Mouse (Mus musculus) CH12.LX (cell line): ENCODE data around the gene Ddx41. TPM values are rescaled to one million over a fixed set of nuclear protein-coding genes. Genes with fewer than 3 reads are reported as not detected.

Experiments used
- DNase-seq: peaks from one replicate; pipeline ENCODE4 v3.0.0-alpha.2; 2013; ENCODE audit errors: extremely low read depth
- H3K27ac ChIP-seq: 2 replicates; pipeline ENCODE4 v1.5.1; 2012; ENCODE audit warnings: low read depth, mild to moderate bottlenecking, control low read depth, moderate library complexity; ENCODE audit not compliant: insufficient read depth
- H3K27me3 ChIP-seq: replicated peaks from 2 replicates; pipeline ENCODE3; 2012; ENCODE audit warnings: inconsistent platforms
- H3K36me3 ChIP-seq, 2 experiments: replicated peaks in 1 of 2; 2 replicates each; pipeline versions ENCODE3 to v1.6.1; 2012; ENCODE audit warnings: inconsistent platforms in 1 of 2, low read length in 1 of 2, mild to moderate bottlenecking in 1 of 2, mixed read lengths in 1 of 2, moderate library complexity in 1 of 2; ENCODE audit not compliant: control insufficient read depth in 1 of 2, insufficient read depth in 1 of 2
- H3K4me1 ChIP-seq, 2 experiments: 2 replicates each; pipeline ENCODE4 v1.6.1; 2012; ENCODE audit warnings: inconsistent platforms in 1 of 2, moderate library complexity in 1 of 2; ENCODE audit not compliant: insufficient read depth in 2 of 2, control insufficient read depth in 1 of 2
- H3K4me2 ChIP-seq: 2 replicates; pipeline ENCODE4 v1.6.1; 2012; ENCODE audit warnings: low read depth, mild to moderate bottlenecking, control low read depth; ENCODE audit not compliant: poor library complexity, insufficient read depth, severe bottlenecking
- H3K4me3 ChIP-seq, 3 experiments: fragments of 150-350 bp in 1 of 3; sonication (generic) in 1 of 3; replicated peaks in 1 of 3; 2 replicates each; pipeline versions ENCODE3 to v1.5.1; 2011 to 2012; ENCODE audit warnings: low read depth in 2 of 3, low read length in 2 of 3, mild to moderate bottlenecking in 2 of 3, moderate library complexity in 2 of 3, control low read depth in 1 of 3, improper control_type of control experiment in 1 of 3, inconsistent platforms in 1 of 3, mixed read lengths in 1 of 3; ENCODE audit not compliant: poor library complexity in 1 of 3
- H3K79me2 ChIP-seq: replicated peaks from 2 replicates; pipeline ENCODE4 v1.6.1; 2012; ENCODE audit warnings: mild to moderate bottlenecking, moderate library complexity; ENCODE audit not compliant: control insufficient read depth, poor library complexity, insufficient read depth, severe bottlenecking; ENCODE audit errors: extremely low read depth
- H3K9ac ChIP-seq: 2 replicates; pipeline ENCODE4 v1.6.1; 2012; ENCODE audit warnings: low read depth, mild to moderate bottlenecking, control low read depth, moderate library complexity; ENCODE audit not compliant: insufficient read depth
- H3K9me3 ChIP-seq: replicated peaks from 2 replicates; pipeline ENCODE3; 2012; ENCODE audit warnings: low read length, inconsistent platforms, mixed read lengths
- BHLHE40 ChIP-seq: IDR thresholded peaks from 2 replicates; pipeline ENCODE4 v1.6.1; 2011; ENCODE audit warnings: mild to moderate bottlenecking, low read depth, low read length, improper control_type of control experiment
- CHD1 ChIP-seq: IDR thresholded peaks from 2 replicates; pipeline ENCODE4 v1.6.1; 2012; ENCODE audit warnings: low read depth, low read length, improper control_type of control experiment, inconsistent platforms
- EP300 ChIP-seq: IDR thresholded peaks from 2 replicates; pipeline ENCODE4 v1.6.1; 2011; ENCODE audit warnings: low read length, improper control_type of control experiment
- ETS1 ChIP-seq: conservative IDR thresholded peaks from 2 replicates; pipeline ENCODE4 v1.6.1; 2012; ENCODE audit warnings: low read depth, mild to moderate bottlenecking, inconsistent platforms, low read length, improper control_type of control experiment, moderate library complexity
- GABPA ChIP-seq: IDR thresholded peaks from 2 replicates; pipeline ENCODE4 v1.6.1; 2012; ENCODE audit warnings: low read depth, low read length, improper control_type of control experiment, inconsistent platforms; ENCODE audit not compliant: insufficient replicate concordance
- IRF4 ChIP-seq: IDR thresholded peaks from 2 replicates; pipeline ENCODE4 v1.6.1; 2014; ENCODE audit warnings: low read depth, mild to moderate bottlenecking, inconsistent platforms, low read length, improper control_type of control experiment
- MAX ChIP-seq: IDR thresholded peaks from 2 replicates; pipeline ENCODE4 v1.6.1; 2011; ENCODE audit warnings: low read length, improper control_type of control experiment
- MAZ ChIP-seq: IDR thresholded peaks from 2 replicates; pipeline ENCODE4 v1.6.1; 2012; ENCODE audit warnings: low read depth, mild to moderate bottlenecking, inconsistent platforms, low read length, improper control_type of control experiment, moderate library complexity
- MYC ChIP-seq: IDR thresholded peaks from 2 replicates; pipeline ENCODE4 v1.6.1; 2011; ENCODE audit warnings: low read depth, mild to moderate bottlenecking, improper control_type of control experiment, low read length
- NRF1 ChIP-seq: IDR thresholded peaks from 2 replicates; pipeline ENCODE4 v1.6.1; 2014; ENCODE audit warnings: low read depth, mild to moderate bottlenecking, inconsistent platforms, low read length, improper control_type of control experiment, moderate library complexity
- PAX5 ChIP-seq: IDR thresholded peaks from 2 replicates; pipeline ENCODE4 v1.6.1; 2012; ENCODE audit warnings: low read length, inconsistent platforms, mixed read lengths
- RAD21 ChIP-seq: IDR thresholded peaks from 2 replicates; pipeline ENCODE4 v1.6.1; 2011; ENCODE audit warnings: low read depth, mild to moderate bottlenecking, low read length, improper control_type of control experiment, moderate library complexity
- UBTF ChIP-seq: IDR thresholded peaks from 2 replicates; pipeline ENCODE4 v1.6.1; 2012; ENCODE audit warnings: low read depth, mild to moderate bottlenecking, inconsistent platforms, low read length, improper control_type of control experiment, moderate library complexity
- ZC3H11A ChIP-seq: IDR thresholded peaks from 2 replicates; pipeline ENCODE4 v1.6.1; 2012; ENCODE audit warnings: low read depth, mild to moderate bottlenecking, inconsistent platforms, low read length, improper control_type of control experiment
- ZKSCAN1 ChIP-seq: IDR thresholded peaks from 2 replicates; pipeline ENCODE4 v1.6.1; 2012; ENCODE audit warnings: low read depth, inconsistent platforms, low read length, improper control_type of control experiment, borderline replicate concordance
- ZNF384 ChIP-seq: IDR thresholded peaks from 2 replicates; pipeline ENCODE4 v1.6.1; 2012; ENCODE audit warnings: low read depth, low read length, improper control_type of control experiment, inconsistent platforms
- dilution Hi-C: fragments of 300-500 bp; cut with MboI; formaldehyde crosslinking; loops from 2 replicates; pipeline ENCODE4 v1.14.3; 2020; ENCODE audit warnings: low sequenced_read_pairs; ENCODE audit not compliant: extremely low pct_unique_long_range_greater_than_20kb, extremely low pct_ligation_motif_present
- in situ Hi-C: fragments of 300-500 bp; cut with MboI; formaldehyde crosslinking; loops from 3 replicates; pipeline ENCODE4 v1.14.3; 2019; ENCODE audit warnings: low sequenced_read_pairs, low pct_ligation_motif_present, low pct_unique_long_range_greater_than_20kb, mixed read lengths
- polyA plus RNA-seq: library from polyadenylated mRNA; unstranded; fragments of >175 nt; gene quantifications from 2 replicates; pipeline ENCODE4 v1.2.1, GENCODE M21; 2012; ENCODE audit warnings: low read depth; ENCODE audit not compliant: insufficient read length
- total RNA-seq, 2 experiments: library from RNA; depleted of rRNA; stranded (reverse); fragments of 300-350 nt in 1 of 2; fragments of >200 nt in 1 of 2; gene quantifications; 2 replicates each; pipeline ENCODE4 v1.2.3; 2012 to 2014

The Ddx41 gene
- total and polyA plus RNA-seq, 3 experiments = 56.6 to 107 (median 95.3) TPM

DNA sequence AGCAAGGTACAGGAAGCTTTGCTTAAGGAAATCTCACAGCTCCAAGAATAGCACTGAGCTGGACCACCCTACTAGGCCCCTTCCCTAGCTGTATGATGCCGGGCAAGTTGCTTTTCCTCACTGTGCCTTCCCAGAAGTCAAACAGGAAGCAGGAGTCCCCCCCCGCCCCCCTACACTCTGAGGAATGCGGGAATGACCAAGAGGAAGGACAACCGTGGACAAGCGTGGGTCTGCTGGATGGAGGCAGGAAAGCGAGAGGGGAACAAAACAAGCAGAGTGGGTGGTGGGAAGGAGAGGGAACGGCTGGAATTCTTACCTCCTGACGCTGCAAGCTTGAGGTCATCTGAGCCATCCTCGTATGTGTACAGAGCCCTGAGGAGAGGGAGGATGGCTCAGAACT is 53.4 kb downstream of the Ddx41 start:
- in situ Hi-C loops = no loop called here
- H3K4me1 ChIP-seq = peaks cover 11 to 16% of the 10 kb centered on the region in 2 experiments; a peak in 3 of 4 replicates
- no peak overlapping the region for H3K4me3 ChIP-seq
- H3K79me2 ChIP-seq = no peaks in the 10 kb centered on the region
- TF ChIP-seq MAX (no peak), GABPA (no peak), RAD21 (no peak), IRF4 (no peak), PAX5 (no peak), MYC (no peak), UBTF (no peak), EP300 (no peak), CHD1 (no peak), BHLHE40 (no peak), ZC3H11A (no peak), ZNF384 (no peak), NRF1 (no peak), ETS1 (no peak), ZKSCAN1 (no peak), MAZ (no peak)
- no peaks in the 10 kb centered on the region for H3K36me3 ChIP-seq
- H3K9ac ChIP-seq = no peak overlapping the region
- dilution Hi-C loops = no loop called here
- no peak for DNase-seq
- H3K27ac ChIP-seq = no peak overlapping the region
- H3K27me3 ChIP-seq = peaks cover 91% of the 10 kb centered on the region
- H3K4me2 ChIP-seq = no peak overlapping the region
- peaks cover 4% of the 10 kb centered on the region for H3K9me3 ChIP-seq

DNA sequence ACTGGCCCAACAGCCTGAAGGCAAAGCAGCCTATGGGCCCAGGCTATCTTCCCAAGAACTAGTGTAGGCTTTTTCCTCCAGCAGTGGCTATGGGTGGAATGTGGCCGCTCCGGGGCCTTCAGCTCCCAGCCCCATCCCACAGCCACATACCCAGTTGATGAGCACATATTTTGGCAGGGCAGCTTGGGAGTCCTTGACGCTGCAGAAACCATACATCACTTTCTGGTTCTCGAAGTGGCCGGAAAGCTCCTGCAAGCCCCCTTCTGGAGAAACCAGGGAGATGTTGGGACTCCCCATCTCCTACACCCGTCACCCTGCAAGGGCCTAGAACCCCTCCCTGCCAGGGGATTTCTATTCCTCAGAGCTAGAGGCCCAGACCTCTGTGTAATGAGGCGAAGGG is 53.9 kb downstream of the Ddx41 start:
- Histone ChIP-seq H3K79me2 (no peaks in the 10 kb centered on the region), H3K4me3 (no peak overlapping the region), H3K27ac (no peak overlapping the region), H3K27me3 (peaks cover 93% of the 10 kb centered on the region), H3K4me2 (no peak overlapping the region), H3K36me3 (no peaks in the 10 kb centered on the region), H3K9ac (no peak overlapping the region), H3K9me3 (peaks cover 4% of the 10 kb centered on the region), H3K4me1 (peaks cover 13 to 21% of the 10 kb centered on the region in 2 experiments; a peak in 3 of 4 replicates)
- in situ Hi-C loops (no loop called here), dilution Hi-C loops (no loop called here)
- TF ChIP-seq IRF4 = no peak
- DNase-seq = no peak

Other genes with a start within 250 kb of the Ddx41 start
Only the 20 nearest of the 22 such genes appear.
- gene Rab24, start 214.7 kb downstream of the Ddx41 start, total RNA-seq (2012; rRNA removed) = 68.0 and 72.5 TPM in 2 replicates
- 44.5 and 45.3 TPM in 2 replicates for gene Rab24, start 214.7 kb downstream of the Ddx41 start, total RNA-seq (2014; rRNA removed)
- gene Rab24, start 214.7 kb downstream of the Ddx41 start, polyA plus RNA-seq = 41.7 and 56.6 TPM in 2 replicates
- gene Mxd3, start 206.8 kb downstream of the Ddx41 start, total RNA-seq (2012; rRNA removed) = 7.3 and 10.0 TPM in 2 replicates
- gene Mxd3, start 206.8 kb downstream of the Ddx41 start, total RNA-seq (2014; rRNA removed) = 4.1 and 7.0 TPM in 2 replicates
- gene Mxd3, start 206.8 kb downstream of the Ddx41 start, polyA plus RNA-seq = 6.9 and 13.5 TPM in 2 replicates
- gene Lman2, start 173.9 kb downstream of the Ddx41 start, total RNA-seq (2012; rRNA removed) = 126 and 150 TPM in 2 replicates
- gene Lman2, start 173.9 kb downstream of the Ddx41 start, total RNA-seq (2014; rRNA removed) = 87.9 and 94.6 TPM in 2 replicates
- gene Lman2, start 173.9 kb downstream of the Ddx41 start, polyA plus RNA-seq = 169 and 174 TPM in 2 replicates
- 7.4 and 8.0 TPM in 2 replicates for gene Rgs14, start 166.9 kb downstream of the Ddx41 start, total RNA-seq (2012; rRNA removed)
- 6.3 and 7.4 TPM in 2 replicates for gene Rgs14, start 166.9 kb downstream of the Ddx41 start, total RNA-seq (2014; rRNA removed)
- gene Rgs14, start 166.9 kb downstream of the Ddx41 start, polyA plus RNA-seq = 6.5 and 7.6 TPM in 2 replicates
- not detected in 2 replicates for gene Slc34a1, start 138.5 kb downstream of the Ddx41 start, total RNA-seq (2012; rRNA removed)
- not detected in 2 replicates for gene Slc34a1, start 138.5 kb downstream of the Ddx41 start, total RNA-seq (2014; rRNA removed)
- gene Slc34a1, start 138.5 kb downstream of the Ddx41 start, polyA plus RNA-seq = not detected in 2 replicates
- not detected in 2 replicates for gene Pfn3, start 121.4 kb downstream of the Ddx41 start, total RNA-seq (2012; rRNA removed)
- not detected in 2 replicates for gene Pfn3, start 121.4 kb downstream of the Ddx41 start, total RNA-seq (2014; rRNA removed)
- gene Pfn3, start 121.4 kb downstream of the Ddx41 start, polyA plus RNA-seq = not detected in 2 replicates
- gene F12, start 109.9 kb downstream of the Ddx41 start, total RNA-seq (2012; rRNA removed) = not detected in 2 replicates
- not detected in 2 replicates for gene F12, start 109.9 kb downstream of the Ddx41 start, total RNA-seq (2014; rRNA removed)
- not detected in 2 replicates for gene F12, start 109.9 kb downstream of the Ddx41 start, polyA plus RNA-seq
- gene Grk6, start 91.6 kb downstream of the Ddx41 start, total RNA-seq (2012; rRNA removed) = 60.1 and 69.9 TPM in 2 replicates
- 59.0 and 65.0 TPM in 2 replicates for gene Grk6, start 91.6 kb downstream of the Ddx41 start, total RNA-seq (2014; rRNA removed)
- gene Grk6, start 91.6 kb downstream of the Ddx41 start, polyA plus RNA-seq = 71.0 and 72.8 TPM in 2 replicates
- gene Prr7, start 72.4 kb downstream of the Ddx41 start, total RNA-seq (2012; rRNA removed) = 0.89 and 1.1 TPM in 2 replicates
- gene Prr7, start 72.4 kb downstream of the Ddx41 start, total RNA-seq (2014; rRNA removed) = 0.60 and 0.69 TPM in 2 replicates
- gene Prr7, start 72.4 kb downstream of the Ddx41 start, polyA plus RNA-seq = 0.83 and 1.2 TPM in 2 replicates
- gene Dbn1, start 48.5 kb downstream of the Ddx41 start, total RNA-seq (2012; rRNA removed) = 1.9 and 3.1 TPM in 2 replicates
- 0.09 and 0.12 TPM in 2 replicates for gene Dbn1, start 48.5 kb downstream of the Ddx41 start, total RNA-seq (2014; rRNA removed)
- gene Dbn1, start 48.5 kb downstream of the Ddx41 start, polyA plus RNA-seq = 0.59 and 0.72 TPM in 2 replicates
- gene Pdlim7, start 23.0 kb downstream of the Ddx41 start, total RNA-seq (2012; rRNA removed) = 8.5 and 8.7 TPM in 2 replicates
- gene Pdlim7, start 23.0 kb downstream of the Ddx41 start, total RNA-seq (2014; rRNA removed) = 6.6 and 11.2 TPM in 2 replicates
- gene Pdlim7, start 23.0 kb downstream of the Ddx41 start, polyA plus RNA-seq = 26.2 and 32.5 TPM in 2 replicates
- 38.4 and 38.8 TPM in 2 replicates for gene Dok3, start 7.4 kb downstream of the Ddx41 start, total RNA-seq (2012; rRNA removed)
- 9.0 and 9.1 TPM in 2 replicates for gene Dok3, start 7.4 kb downstream of the Ddx41 start, total RNA-seq (2014; rRNA removed)
- 28.1 and 30.3 TPM in 2 replicates for gene Dok3, start 7.4 kb downstream of the Ddx41 start, polyA plus RNA-seq
- 17.9 and 18.6 TPM in 2 replicates for gene Fam193b, start 34.5 kb upstream of the Ddx41 start, total RNA-seq (2012; rRNA removed)
- gene Fam193b, start 34.5 kb upstream of the Ddx41 start, total RNA-seq (2014; rRNA removed) = 9.2 and 9.4 TPM in 2 replicates
- gene Fam193b, start 34.5 kb upstream of the Ddx41 start, polyA plus RNA-seq = 22.0 and 22.4 TPM in 2 replicates
- gene Tmed9, start 37.1 kb upstream of the Ddx41 start, total RNA-seq (2012; rRNA removed) = 196 and 222 TPM in 2 replicates
- gene Tmed9, start 37.1 kb upstream of the Ddx41 start, total RNA-seq (2014; rRNA removed) = 88.1 and 88.2 TPM in 2 replicates
- 194 and 197 TPM in 2 replicates for gene Tmed9, start 37.1 kb upstream of the Ddx41 start, polyA plus RNA-seq
- gene B4galt7, start 63.2 kb upstream of the Ddx41 start, total RNA-seq (2012; rRNA removed) = 10.3 and 11.7 TPM in 2 replicates
- 11.0 TPM in 2 replicates for gene B4galt7, start 63.2 kb upstream of the Ddx41 start, total RNA-seq (2014; rRNA removed)
- 8.5 and 8.7 TPM in 2 replicates for gene B4galt7, start 63.2 kb upstream of the Ddx41 start, polyA plus RNA-seq
- gene Caml, start 86.3 kb upstream of the Ddx41 start, total RNA-seq (2012; rRNA removed) = 29.9 and 41.0 TPM in 2 replicates
- 49.9 and 52.9 TPM in 2 replicates for gene Caml, start 86.3 kb upstream of the Ddx41 start, total RNA-seq (2014; rRNA removed)
- 38.2 and 41.6 TPM in 2 replicates for gene Caml, start 86.3 kb upstream of the Ddx41 start, polyA plus RNA-seq
- gene Ddx46, start 98.4 kb upstream of the Ddx41 start, total RNA-seq (2012; rRNA removed) = 36.1 and 46.3 TPM in 2 replicates
- gene Ddx46, start 98.4 kb upstream of the Ddx41 start, total RNA-seq (2014; rRNA removed) = 35.4 and 37.4 TPM in 2 replicates
- gene Ddx46, start 98.4 kb upstream of the Ddx41 start, polyA plus RNA-seq = 99.8 and 103 TPM in 2 replicates
- 22.1 and 23.2 TPM in 2 replicates for gene B230219D22Rik, start 156.5 kb upstream of the Ddx41 start, total RNA-seq (2012; rRNA removed)
- 35.0 and 36.1 TPM in 2 replicates for gene B230219D22Rik, start 156.5 kb upstream of the Ddx41 start, total RNA-seq (2014; rRNA removed)
- 25.0 and 25.7 TPM in 2 replicates for gene B230219D22Rik, start 156.5 kb upstream of the Ddx41 start, polyA plus RNA-seq
- 34.6 and 39.7 TPM in 2 replicates for gene Txndc15, start 178.0 kb upstream of the Ddx41 start, total RNA-seq (2012; rRNA removed)
- gene Txndc15, start 178.0 kb upstream of the Ddx41 start, total RNA-seq (2014; rRNA removed) = 48.7 and 51.2 TPM in 2 replicates
- 37.4 and 45.2 TPM in 2 replicates for gene Txndc15, start 178.0 kb upstream of the Ddx41 start, polyA plus RNA-seq
- 28.6 and 32.1 TPM in 2 replicates for gene Pcbd2, start 190.7 kb upstream of the Ddx41 start, total RNA-seq (2012; rRNA removed)
- gene Pcbd2, start 190.7 kb upstream of the Ddx41 start, total RNA-seq (2014; rRNA removed) = 19.0 and 20.6 TPM in 2 replicates
- gene Pcbd2, start 190.7 kb upstream of the Ddx41 start, polyA plus RNA-seq = 44.9 and 45.0 TPM in 2 replicates